Mouse (Mus musculus): ENCODE data around the gene Pde2a. TPM values are rescaled to one million over a fixed set of nuclear protein-coding genes. Genes with fewer than 3 reads are reported as not detected.

Pde2a gene
- polyA plus RNA-seq, 1 experiment = 0.01 TPM

DNA sequence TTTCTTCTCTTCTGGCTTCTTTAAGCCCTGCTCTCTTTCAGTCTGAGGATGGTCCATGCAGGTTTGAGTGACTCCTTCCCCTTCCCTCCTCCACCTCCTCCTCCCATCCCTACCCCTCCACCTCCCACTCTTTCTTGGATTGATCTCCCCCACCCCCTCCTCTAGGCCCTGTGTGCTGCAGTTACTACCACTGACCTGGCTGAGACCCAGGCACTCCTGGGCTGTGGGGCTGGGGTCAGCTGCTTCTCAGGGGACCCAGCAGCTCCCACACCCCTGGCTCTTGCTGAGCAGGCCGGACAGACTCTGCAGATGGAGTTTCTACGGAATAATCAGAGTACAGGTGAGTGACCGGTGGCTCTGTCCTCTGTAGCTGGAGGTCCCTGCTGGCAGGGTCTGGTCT, 26.9 kb upstream of the Pde2a start:
- H3K27me3 ChIP-seq (ENCODE audit: control insufficient read depth) = no peaks in the 10 kb centered on the region
- no peak overlapping the region for H3K4me3 ChIP-seq (replicated peaks)
- no peak for TF ChIP-seq TAL1 (IDR thresholded peaks at IDR 0.05; ENCODE audit: low read length)
- no peak for TF ChIP-seq GATA1 (IDR thresholded peaks at IDR 0.05; ENCODE audit: low read length)
- H3K36me3 ChIP-seq (ENCODE audit: control insufficient read depth) = peaks cover 41% of the 10 kb centered on the region; the same call in 1 of the 2 replicates
- H3K4me1 ChIP-seq (ENCODE audit: control insufficient read depth) = no peaks in the 10 kb centered on the region; the same call in 1 of the 2 replicates
- H3K9me3 ChIP-seq (ENCODE audit: control insufficient read depth, low read length) = peaks cover 3% of the 10 kb centered on the region; the same call in 1 of the 2 replicates

GRCm38 (mm10) chr7:101395471-101395870, 26.0 kb upstream of the Pde2a start:
- no peak for TF ChIP-seq GATA1 (IDR thresholded peaks at IDR 0.05; ENCODE audit: low read length)
- no peak for TF ChIP-seq TAL1 (IDR thresholded peaks at IDR 0.05; ENCODE audit: low read length)
- H3K4me1 ChIP-seq (ENCODE audit: control insufficient read depth) = no peaks in the 10 kb centered on the region; the same call in 1 of the 2 replicates
- H3K4me3 ChIP-seq (replicated peaks) = no peak overlapping the region
- no peaks in the 10 kb centered on the region for H3K27me3 ChIP-seq (ENCODE audit: control insufficient read depth)
- H3K9me3 ChIP-seq (ENCODE audit: control insufficient read depth, low read length) = peaks cover 3% of the 10 kb centered on the region; the same call in 1 of the 2 replicates
- peaks cover 42% of the 10 kb centered on the region for H3K36me3 ChIP-seq (ENCODE audit: control insufficient read depth)

- Histone ChIP-seq H3K4me3 (replicated peaks) (no peak overlapping the region), H3K4me1 (ENCODE audit: control insufficient read depth) (no peaks in the 10 kb centered on the region), H3K36me3 (ENCODE audit: control insufficient read depth) (peaks cover 51% of the 10 kb centered on the region), H3K27me3 (ENCODE audit: control insufficient read depth) (no peaks in the 10 kb centered on the region), H3K9me3 (ENCODE audit: control insufficient read depth, low read length) (peaks cover 3% of the 10 kb centered on the region; the same call in 1 of the 2 replicates)
- TF ChIP-seq TAL1 (IDR thresholded peaks at IDR 0.05; ENCODE audit: low read length) = no peak
- no peak for TF ChIP-seq GATA1 (IDR thresholded peaks at IDR 0.05; ENCODE audit: low read length)
These were observed 24.3 kb upstream of the Pde2a start for GRCm38 (mm10) chr7:101397175-101397574.

- TF ChIP-seq GATA1 (IDR thresholded peaks at IDR 0.05; ENCODE audit: low read length) (no peak), TAL1 (IDR thresholded peaks at IDR 0.05; ENCODE audit: low read length) (no peak)
These were observed 20.0 kb upstream of the Pde2a start for GRCm38 (mm10) chr7:101401510-101401909.

DNA sequence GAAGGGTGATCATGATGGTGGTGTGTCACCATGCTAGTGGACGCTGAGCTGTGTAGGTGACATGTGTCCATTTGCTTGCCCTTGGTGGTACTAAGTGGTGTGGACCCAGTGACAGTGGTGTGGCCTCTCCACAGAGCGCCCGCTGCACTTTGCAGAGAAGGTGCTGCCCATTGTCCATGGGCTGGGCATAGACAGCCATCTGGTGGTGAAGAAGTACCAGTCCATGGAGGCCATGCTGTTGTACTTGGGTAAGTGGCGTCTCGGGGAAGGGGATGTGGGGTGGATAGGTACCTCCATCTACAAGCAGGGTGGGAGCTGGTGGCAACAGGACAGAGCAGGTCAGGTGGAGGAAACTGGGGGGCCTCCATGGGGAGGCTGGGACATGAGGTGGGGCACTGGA, 17.7 kb upstream of the Pde2a start:
- no peaks in the 10 kb centered on the region for H3K9me3 ChIP-seq (ENCODE audit: control insufficient read depth, low read length)
- H3K27me3 ChIP-seq (ENCODE audit: control insufficient read depth) = no peaks in the 10 kb centered on the region
- peaks cover 51% of the 10 kb centered on the region for H3K36me3 ChIP-seq (ENCODE audit: control insufficient read depth)
- H3K4me3 ChIP-seq (replicated peaks) = no peak overlapping the region
- TF ChIP-seq TAL1 (IDR thresholded peaks at IDR 0.05; ENCODE audit: low read length) (no peak), GATA1 (IDR thresholded peaks at IDR 0.05; ENCODE audit: low read length) (no peak)
- no peaks in the 10 kb centered on the region for H3K4me1 ChIP-seq (ENCODE audit: control insufficient read depth)

More at GRCm38 (mm10) chr7:101401510-101401909, 20.0 kb upstream of the Pde2a start:
- no peaks in the 10 kb centered on the region for H3K27me3 ChIP-seq (ENCODE audit: control insufficient read depth)
- H3K9me3 ChIP-seq (ENCODE audit: control insufficient read depth, low read length) = peaks cover 3% of the 10 kb centered on the region; the same call in 1 of the 2 replicates
- peaks cover 63% of the 10 kb centered on the region for H3K36me3 ChIP-seq (ENCODE audit: control insufficient read depth)
- H3K4me3 ChIP-seq (replicated peaks) = no peak overlapping the region
- H3K4me1 ChIP-seq (ENCODE audit: control insufficient read depth) = no peaks in the 10 kb centered on the region

- no peak within 1 kb of the TSS for H3K4me3 ChIP-seq (replicated peaks)
- peaks cover 20% of the 10 kb centered on the region for H3K4me1 ChIP-seq (ENCODE audit: control insufficient read depth)
- H3K27me3 ChIP-seq (ENCODE audit: control insufficient read depth) = no peaks in the 10 kb centered on the region
- peaks cover 14% of the 10 kb centered on the region for H3K36me3 ChIP-seq (ENCODE audit: control insufficient read depth)
- H3K9me3 ChIP-seq (ENCODE audit: control insufficient read depth, low read length) = no peaks in the 10 kb centered on the region
- TF ChIP-seq GATA1 (IDR thresholded peaks at IDR 0.05; ENCODE audit: low read length) = no peak
- TF ChIP-seq TAL1 (IDR thresholded peaks at IDR 0.05; ENCODE audit: low read length) = no peak
These were observed 11.1 kb upstream of the Pde2a start, which contains the start of gene Gm45837 for GRCm38 (mm10) chr7:101410267-101410936. Gene Gm45837 (plus strand): TSS chr7:101410886.

DNA sequence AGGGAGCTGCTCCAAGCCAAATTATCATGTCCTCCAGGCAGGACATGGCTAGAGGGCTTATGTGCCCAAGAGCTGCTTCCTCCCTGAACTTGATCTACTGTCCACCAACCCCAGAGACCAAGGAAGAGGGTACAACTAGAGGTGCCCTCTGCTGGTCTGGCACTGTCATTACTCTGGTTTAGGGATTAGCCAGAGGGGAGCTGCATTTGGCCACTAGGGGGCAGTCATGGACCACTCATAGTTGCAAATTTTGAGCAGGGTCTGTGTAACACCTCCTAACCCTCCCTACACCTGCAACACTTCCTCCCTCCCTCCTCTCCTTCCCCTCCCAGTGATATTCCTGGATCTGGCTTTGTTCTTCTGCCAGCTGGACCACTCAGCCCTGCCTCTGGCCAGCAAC, 8.7 kb upstream of the Pde2a start:
- Histone ChIP-seq H3K36me3 (ENCODE audit: control insufficient read depth) (peaks cover 13% of the 10 kb centered on the region), H3K27me3 (ENCODE audit: control insufficient read depth) (peaks cover 7% of the 10 kb centered on the region), H3K4me3 (replicated peaks) (no peak overlapping the region), H3K9me3 (ENCODE audit: control insufficient read depth, low read length) (no peaks in the 10 kb centered on the region), H3K4me1 (ENCODE audit: control insufficient read depth) (peaks cover 27% of the 10 kb centered on the region)
- no peak for TF ChIP-seq GATA1 (IDR thresholded peaks at IDR 0.05; ENCODE audit: low read length)
- TF ChIP-seq TAL1 (IDR thresholded peaks at IDR 0.05; ENCODE audit: low read length) = no peak

DNA sequence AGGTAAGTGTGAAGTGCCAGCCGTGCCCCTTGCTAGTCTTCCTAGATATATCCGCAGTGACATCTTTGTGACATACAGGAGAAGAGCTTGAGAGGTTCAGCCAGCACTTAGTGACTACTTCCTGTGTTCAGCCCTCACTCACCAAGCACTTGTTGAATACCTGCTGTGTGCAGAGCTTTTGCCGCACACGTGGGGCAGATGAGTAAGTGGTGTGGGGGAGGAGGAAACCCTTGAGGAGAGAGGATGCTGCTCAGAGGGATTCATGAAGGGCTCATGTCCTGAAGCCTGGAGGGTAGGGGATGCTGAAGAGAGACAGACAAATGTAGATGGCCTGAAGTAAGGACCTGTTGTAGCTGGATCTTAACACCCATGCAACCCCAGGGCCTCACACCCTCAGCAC, 7.3 kb upstream of the Pde2a start:
- Histone ChIP-seq H3K4me1 (ENCODE audit: control insufficient read depth) (peaks cover 30% of the 10 kb centered on the region), H3K27me3 (ENCODE audit: control insufficient read depth) (peaks cover 16% of the 10 kb centered on the region), H3K9me3 (ENCODE audit: control insufficient read depth, low read length) (no peaks in the 10 kb centered on the region), H3K36me3 (ENCODE audit: control insufficient read depth) (peaks cover 3% of the 10 kb centered on the region; the same call in 1 of the 2 replicates), H3K4me3 (replicated peaks) (no peak overlapping the region)
- TF ChIP-seq GATA1 (IDR thresholded peaks at IDR 0.05; ENCODE audit: low read length) (no peak), TAL1 (IDR thresholded peaks at IDR 0.05; ENCODE audit: low read length) (no peak)

GRCm38 (mm10) chr7:101414661-101415511, 6.6 kb upstream of the Pde2a start:
- peaks cover 21% of the 10 kb centered on the region for H3K27me3 ChIP-seq (ENCODE audit: control insufficient read depth)
- peaks cover 33% of the 10 kb centered on the region for H3K4me1 ChIP-seq (ENCODE audit: control insufficient read depth)
- TF ChIP-seq TAL1 (IDR thresholded peaks at IDR 0.05; ENCODE audit: low read length) (no peak), GATA1 (IDR thresholded peaks at IDR 0.05; ENCODE audit: low read length) (no peak)
- H3K4me3 ChIP-seq (replicated peaks) = no peak overlapping the region
- peaks cover 2% of the 10 kb centered on the region; the same call in 1 of the 2 replicates for H3K36me3 ChIP-seq (ENCODE audit: control insufficient read depth)
- no peaks in the 10 kb centered on the region for H3K9me3 ChIP-seq (ENCODE audit: control insufficient read depth, low read length)

All from erythroblast, embryonic 14.5 days (primary cell).